Mouse (Mus musculus) limb, embryonic 14.5 days (tissue): ENCODE results near the gene Tns1. TPM values are rescaled to one million over a fixed set of nuclear protein-coding genes. Genes with fewer than 3 reads are reported as not detected.

Source experiments
- ATAC-seq: fragments of 200-750 bp; cut with Nextera tagmentation; 2 replicates; pipeline ENCODE4 v1.8.0; 2017; ENCODE audit warnings: low read depth, moderate number of reproducible peaks, moderate TSS enrichment; ENCODE audit not compliant: low FRiP score
- DNase-seq: peaks from one replicate; pipeline ENCODE4 v3.0.0-alpha.2; 2015; ENCODE audit warnings: low spot score
- H3K27ac ChIP-seq: fragments of 300-500 bp; sonication (generic); replicated peaks from 2 replicates; pipeline ENCODE4 v1.5.1; 2014; ENCODE audit warnings: low read depth, mild to moderate bottlenecking, low read length, moderate library complexity, mixed read lengths
- H3K27me3 ChIP-seq: fragments of 300-500 bp; sonication (generic); 2 replicates; pipeline ENCODE4 v1.6.1; 2014; ENCODE audit warnings: low read length, mixed read lengths; ENCODE audit not compliant: control insufficient read depth, insufficient read depth
- H3K36me3 ChIP-seq: fragments of 300-500 bp; sonication (generic); 2 replicates; pipeline ENCODE4 v1.6.1; 2014; ENCODE audit warnings: mild to moderate bottlenecking, low read length, moderate library complexity, mixed read lengths; ENCODE audit not compliant: control insufficient read depth, insufficient read depth
- H3K4me1 ChIP-seq: fragments of 300-500 bp; sonication (generic); 2 replicates; pipeline ENCODE4 v1.6.1; 2014; ENCODE audit warnings: antibody characterized with exemption, low read length, mixed read lengths; ENCODE audit not compliant: control insufficient read depth, insufficient read depth
- H3K4me2 ChIP-seq: fragments of 300-500 bp; sonication (generic); replicated peaks from 2 replicates; pipeline ENCODE4 v1.6.1; 2014; ENCODE audit warnings: low read depth, mild to moderate bottlenecking, low read length, moderate library complexity; ENCODE audit not compliant: severe bottlenecking
- H3K4me3 ChIP-seq: fragments of 300-500 bp; sonication (generic); replicated peaks from 2 replicates; pipeline ENCODE4 v1.5.1; 2014; ENCODE audit warnings: low read length
- H3K9ac ChIP-seq: fragments of 300-500 bp; sonication (generic); 2 replicates; pipeline ENCODE4 v1.6.1; 2014; ENCODE audit warnings: mild to moderate bottlenecking, low read depth, low read length, moderate library complexity; ENCODE audit not compliant: severe bottlenecking
- H3K9me3 ChIP-seq: fragments of 300-500 bp; sonication (generic); 2 replicates; pipeline ENCODE4 v1.6.1; 2016; ENCODE audit warnings: low read length; ENCODE audit not compliant: control insufficient read depth
- POLR2A ChIP-seq: fragments of 200-500 bp; IDR thresholded peaks from 2 replicates; pipeline ENCODE4 v1.8.0; 2012; ENCODE audit warnings: inconsistent platforms, mild to moderate bottlenecking, moderate library complexity, borderline replicate concordance; ENCODE audit not compliant: insufficient read depth, insufficient read length; ENCODE audit errors: extremely low read depth
- WGBS: fragments of 180-500 bp; shearing (Covaris S2); extraction: QIAGEN DNeasy Blood & Tissue Kit; methylation state at CpG from one replicate; pipeline ENCODE4 v1.1.7; 2014; 5-methylcytosine and 5-hydroxymethylcytosine counted together
- polyA plus RNA-seq, 2 experiments: library from polyadenylated mRNA; depleted of rRNA in 1 of 2; stranded (reverse) in 1 of 2; unstranded in 1 of 2; fragments of >200 nt; fragmentation: Nextera tagmentation in 1 of 2; extraction: Ambion mirVana in 1 of 2; gene quantifications; 2 replicates each; pipeline versions ENCODE4 v1.2.1 to v1.2.3; 2012 to 2014

Tns1 gene
- polyA plus RNA-seq, 2 experiments = 38.0 to 51.3 TPM

DNA sequence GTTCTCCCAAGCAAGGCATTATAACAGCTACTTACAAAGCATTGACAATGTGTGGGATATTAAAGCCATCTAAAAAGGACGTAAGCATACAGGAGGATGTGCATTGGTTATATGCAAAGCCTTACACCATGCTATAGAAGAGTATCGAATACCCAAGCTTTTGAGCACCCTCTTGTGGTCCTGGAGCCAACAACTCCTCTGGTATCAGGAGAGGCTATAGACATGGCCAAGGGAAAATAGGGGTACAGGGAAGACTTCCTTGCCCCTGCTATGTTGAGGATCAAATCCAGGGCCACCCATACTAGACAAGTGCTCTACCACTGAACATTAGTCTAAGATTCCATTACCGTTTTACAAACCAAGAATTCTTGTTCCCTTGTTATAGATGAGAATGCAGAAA, 7.8 kb upstream of the Tns1 start:
- TF ChIP-seq POLR2A = no peak
- no peak overlapping the region for H3K4me3 ChIP-seq
- H3K27me3 ChIP-seq = no peaks in the 10 kb centered on the region
- ATAC-seq = no peak
- H3K36me3 ChIP-seq = no peaks in the 10 kb centered on the region
- WGBS = 60% methylated on average over 3 of the region's 3 CpGs
- H3K9ac ChIP-seq = no peak overlapping the region
- no peaks in the 10 kb centered on the region for H3K9me3 ChIP-seq
- no peaks in the 10 kb centered on the region for H3K4me1 ChIP-seq
- no peak overlapping the region for H3K4me2 ChIP-seq
- DNase-seq = no peak
- H3K27ac ChIP-seq = no peak overlapping the region

DNA sequence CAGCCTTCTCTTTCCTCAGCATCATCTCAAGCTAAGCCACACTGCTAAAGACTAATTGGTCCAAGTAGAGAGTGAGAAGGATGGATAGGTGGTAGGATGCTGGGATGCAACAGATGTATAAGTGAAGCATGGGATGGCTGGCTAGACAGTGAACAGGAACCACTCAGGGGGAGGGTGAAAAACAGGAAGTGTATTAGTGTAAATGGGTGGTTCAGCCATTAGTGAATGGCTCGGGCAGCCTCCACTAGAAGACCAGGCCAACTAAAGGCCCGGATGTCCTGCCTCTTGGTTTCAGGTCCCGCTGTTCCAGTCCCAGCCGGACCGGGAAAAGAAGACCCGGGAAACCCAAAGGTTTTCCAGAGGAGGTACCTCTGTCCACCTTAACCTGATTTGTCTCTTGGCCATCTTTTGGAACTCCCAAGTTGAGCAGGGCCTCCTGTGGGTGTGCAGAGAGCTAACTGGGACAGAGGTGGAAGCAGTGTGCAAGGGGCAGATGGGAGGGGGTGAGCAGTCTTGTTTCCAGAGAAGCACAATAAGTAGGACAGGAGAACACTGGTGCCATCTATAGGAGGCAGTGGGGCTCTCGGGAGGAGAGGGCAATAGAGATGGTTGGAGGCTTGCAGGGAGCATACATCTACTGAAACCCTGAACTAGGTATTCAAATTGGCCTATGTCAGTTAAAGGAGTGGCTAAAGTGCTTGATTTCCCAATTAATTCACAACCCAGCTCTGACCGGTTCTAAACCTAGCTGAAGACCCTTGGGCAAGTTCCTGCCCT, 6.8 kb upstream of the Tns1 start:
- no peak overlapping the region for H3K9ac ChIP-seq
- no peaks in the 10 kb centered on the region for H3K27me3 ChIP-seq
- no peaks in the 10 kb centered on the region for H3K36me3 ChIP-seq
- no peak for TF ChIP-seq POLR2A
- no peaks in the 10 kb centered on the region for H3K4me1 ChIP-seq
- H3K4me3 ChIP-seq = no peak overlapping the region
- no peaks in the 10 kb centered on the region for H3K9me3 ChIP-seq
- ATAC-seq (no peak), DNase-seq (no peak)
- whole genome bisulfite sequencing = 82% methylated on average over 8 of the region's 8 CpGs
- no peak overlapping the region for H3K27ac ChIP-seq
- no peak overlapping the region for H3K4me2 ChIP-seq

- WGBS = 1% methylated on average over 11 of the region's 12 CpGs
- Histone ChIP-seq H3K4me1 (no peaks in the 10 kb centered on the region; the same call in 1 of the 2 replicates), H3K9me3 (no peaks in the 10 kb centered on the region), H3K27me3 (peaks cover 10% of the 10 kb centered on the region; the same call in 1 of the 2 replicates), H3K4me2 (peak within 1 kb of the TSS; percentile 94), H3K36me3 (no peaks in the 10 kb centered on the region), H3K4me3 (peak within 1 kb of the TSS; percentile 52), H3K9ac (peak within 1 kb of the TSS; percentile 64), H3K27ac (no peak within 1 kb of the TSS)
- DNase-seq (peak; percentile 69), ATAC-seq (peak; percentile 51)
- TF ChIP-seq POLR2A = no peak
Observed at GRCm38 (mm10) chr1:74124991-74125552, 823 bp upstream of the Tns1 start, which contains the start of gene Rufy4. Rufy4 (plus strand) TSS chr1:74125541.

DNA sequence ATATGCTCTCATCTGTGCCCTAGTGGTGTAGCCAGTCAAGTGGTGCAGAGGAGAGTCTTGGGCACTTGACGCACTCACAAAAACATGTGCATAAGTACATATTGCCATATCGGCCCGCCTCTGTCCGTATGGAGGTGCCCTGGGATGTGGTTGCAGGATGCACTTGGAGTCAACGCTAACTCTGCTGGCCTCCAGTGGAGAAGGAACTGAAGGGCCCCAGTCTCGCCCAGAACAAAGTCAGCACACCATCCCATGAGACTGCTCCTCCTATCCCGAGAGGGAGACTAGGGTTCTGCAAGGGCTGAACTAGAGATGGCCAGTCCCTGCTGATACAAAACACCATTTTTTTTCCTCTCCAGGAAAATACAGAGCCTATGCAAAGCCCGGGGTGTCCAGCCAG, 1.0 kb downstream of the Tns1 start:
- ATAC-seq (no peak), DNase-seq (no peak)
- Histone ChIP-seq H3K27me3 (peaks cover 10% of the 10 kb centered on the region; the same call in 1 of the 2 replicates), H3K9me3 (no peaks in the 10 kb centered on the region), H3K36me3 (no peaks in the 10 kb centered on the region), H3K4me2 (no peak overlapping the region), H3K27ac (no peak overlapping the region), H3K4me1 (no peaks in the 10 kb centered on the region; the same call in 1 of the 2 replicates), H3K9ac (no peak overlapping the region), H3K4me3 (no peak overlapping the region)
- 63% methylated on average over 8 of the region's 8 CpGs for WGBS
- TF ChIP-seq POLR2A = no peak

DNA sequence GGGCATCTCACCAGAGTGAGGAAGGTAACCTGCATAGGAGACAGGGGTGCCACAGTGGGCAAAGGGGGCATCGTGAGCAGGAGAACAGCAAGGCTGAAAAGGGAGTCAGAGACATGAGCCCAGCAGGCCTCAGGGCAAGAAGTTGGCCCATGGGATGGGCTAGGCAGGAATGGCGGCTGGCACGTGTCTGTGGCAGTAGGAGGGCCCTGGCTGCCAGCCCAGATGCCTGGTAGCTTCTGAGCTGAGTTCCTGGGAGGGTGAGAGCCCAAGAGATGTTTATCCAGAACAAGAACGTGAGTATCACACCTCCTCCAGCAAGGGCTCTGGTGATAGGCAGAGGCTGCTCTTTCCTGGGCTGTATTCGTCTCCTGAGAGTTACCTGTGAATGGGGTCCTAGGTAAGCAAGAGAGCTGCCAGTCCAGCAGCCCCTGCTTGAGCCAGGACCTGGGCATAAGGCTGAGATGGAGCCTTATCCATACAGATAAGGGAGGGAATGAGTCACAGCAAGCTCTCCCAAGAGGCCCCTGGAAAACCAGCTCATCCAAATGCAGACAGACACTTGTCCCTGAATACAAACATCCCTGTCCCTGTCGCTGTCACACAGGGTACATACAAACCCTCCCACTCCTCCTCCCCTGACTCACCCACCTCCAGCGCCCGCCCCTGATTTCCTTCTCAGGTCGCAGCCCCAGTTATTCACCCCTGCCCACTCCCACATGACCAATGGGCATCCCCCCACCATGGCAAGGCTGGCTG, 2.2 kb downstream of the Tns1 start:
- Histone ChIP-seq H3K27me3 (peaks cover 10% of the 10 kb centered on the region; the same call in 1 of the 2 replicates), H3K9me3 (no peaks in the 10 kb centered on the region), H3K9ac (no peak overlapping the region), H3K27ac (no peak overlapping the region), H3K4me3 (no peak overlapping the region), H3K4me1 (no peaks in the 10 kb centered on the region; the same call in 1 of the 2 replicates), H3K36me3 (no peaks in the 10 kb centered on the region), H3K4me2 (no peak overlapping the region)
- WGBS = 44% methylated on average over 9 of the region's 9 CpGs
- no peak for DNase-seq
- ATAC-seq = no peak
- no peak for TF ChIP-seq POLR2A
